Mouse (Mus musculus) ES-Bruce4 (cell line): ENCODE results near the gene Mboat1.

Experiments used
- CTCF ChIP-seq: IDR thresholded peaks from one replicate; pipeline ENCODE4 v1.8.1; 2011; ENCODE audit warnings: low read depth, low read length
- EP300 ChIP-seq: IDR thresholded peaks from 2 replicates; pipeline ENCODE4 v1.6.1; 2011; ENCODE audit warnings: low read depth, low read length; ENCODE audit not compliant: insufficient read depth

GRCm38 (mm10) chr13:30219597-30219996 lies 83.3 kb downstream of the Mboat1 start:
- TF ChIP-seq EP300 (no peak), CTCF (no peak)
